Mouse (Mus musculus) neutrophil, adult 59 days (primary cell): ENCODE results near the gene Dmkn. TPM values are rescaled to one million over a fixed set of nuclear protein-coding genes. Genes with fewer than 3 reads are reported as not detected.

Experiments
- total RNA-seq, 2 experiments: library from RNA; stranded (reverse); gene quantifications; 1 replicate in 1 of 2; 2 replicates in 1 of 2; pipeline ENCODE4 v1.2.4; 2023

The Dmkn gene
- 1 to 10 TPM; 1.4 to 3.3 TPM for total RNA-seq

DNA sequence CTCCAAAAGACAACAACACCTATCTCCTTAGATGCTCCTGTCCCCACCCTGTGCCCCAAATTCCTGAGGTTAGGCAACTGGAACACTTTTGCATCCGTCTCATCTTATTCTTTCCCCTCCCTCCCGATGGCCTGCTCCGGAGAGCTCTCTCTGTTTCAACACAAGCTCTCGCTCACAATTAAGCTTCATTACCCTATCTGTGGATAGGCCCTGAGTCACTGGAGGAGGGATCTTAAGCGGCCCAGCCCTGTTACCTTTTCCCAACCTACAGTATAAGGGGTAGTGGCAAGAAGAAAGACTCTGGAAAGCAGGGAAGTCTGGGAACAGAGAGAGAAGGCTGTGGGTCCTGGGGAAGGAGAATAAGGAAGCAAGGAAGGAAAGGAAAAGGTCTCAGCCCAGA, at the start of gene Dmkn:
TSS of gene Dmkn (plus strand) at position 301 of the 400 bp plus-strand sequence.

DNA sequence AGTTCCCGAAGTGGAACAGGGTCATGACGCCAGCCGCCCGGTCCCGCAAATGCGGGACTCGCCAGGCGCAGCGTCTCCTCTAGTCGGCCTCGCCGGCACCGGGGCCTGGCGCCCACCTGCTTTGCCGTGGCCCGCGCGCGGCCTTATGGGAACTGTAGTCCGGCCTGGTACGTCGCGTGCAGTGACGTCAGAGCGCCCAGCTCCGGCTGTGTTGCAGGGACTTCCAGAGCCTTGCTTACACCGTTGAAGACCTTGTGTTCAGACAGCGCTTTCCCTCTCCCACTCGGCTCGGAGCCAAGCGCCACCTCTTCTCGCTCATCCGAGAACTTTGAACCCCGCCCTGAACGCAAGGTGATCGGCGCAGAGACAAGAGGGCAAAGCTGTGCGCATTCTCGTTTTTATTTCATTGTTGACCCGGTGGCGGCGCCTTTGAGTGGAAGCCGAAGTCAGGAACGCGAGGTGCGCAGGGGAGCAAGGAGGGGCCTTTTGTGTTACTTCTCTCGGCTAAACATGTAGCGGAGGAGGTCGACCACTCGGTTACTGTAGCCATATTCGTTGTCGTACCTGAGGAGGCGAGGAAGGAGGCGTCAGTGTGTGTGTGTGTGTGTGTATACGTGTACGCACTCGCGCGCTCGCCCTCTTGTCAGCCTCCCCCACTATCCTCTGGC, 34.0 kb upstream of the Dmkn start, which contains the start of gene Tmem147:
TSS of gene Tmem147 (minus strand) at position 145 of the 668 bp plus-strand sequence.

DNA sequence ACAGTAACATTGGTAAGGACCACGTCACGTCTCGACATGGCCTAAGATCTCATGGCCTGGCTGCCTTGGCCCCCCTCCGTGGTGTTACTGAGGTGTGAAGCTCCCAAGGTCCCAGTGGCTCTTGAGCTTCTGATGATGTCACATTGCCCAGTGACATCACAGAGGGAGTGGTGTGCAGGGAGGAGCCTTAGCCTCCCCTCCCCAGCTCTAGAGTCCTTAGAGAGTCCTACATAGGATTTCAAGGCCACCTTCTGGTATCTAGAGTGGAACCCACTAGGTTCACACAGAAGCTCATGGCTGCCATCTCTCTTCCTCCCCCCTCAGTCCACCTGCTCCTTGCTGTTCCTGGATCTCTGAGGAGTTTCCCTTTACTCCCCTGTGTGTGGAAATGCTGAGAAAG, 19.9 kb upstream of the Dmkn start, which contains the start of gene Gapdhs:
TSS of gene Gapdhs (minus strand) at position 65 of the 400 bp plus-strand sequence.

DNA sequence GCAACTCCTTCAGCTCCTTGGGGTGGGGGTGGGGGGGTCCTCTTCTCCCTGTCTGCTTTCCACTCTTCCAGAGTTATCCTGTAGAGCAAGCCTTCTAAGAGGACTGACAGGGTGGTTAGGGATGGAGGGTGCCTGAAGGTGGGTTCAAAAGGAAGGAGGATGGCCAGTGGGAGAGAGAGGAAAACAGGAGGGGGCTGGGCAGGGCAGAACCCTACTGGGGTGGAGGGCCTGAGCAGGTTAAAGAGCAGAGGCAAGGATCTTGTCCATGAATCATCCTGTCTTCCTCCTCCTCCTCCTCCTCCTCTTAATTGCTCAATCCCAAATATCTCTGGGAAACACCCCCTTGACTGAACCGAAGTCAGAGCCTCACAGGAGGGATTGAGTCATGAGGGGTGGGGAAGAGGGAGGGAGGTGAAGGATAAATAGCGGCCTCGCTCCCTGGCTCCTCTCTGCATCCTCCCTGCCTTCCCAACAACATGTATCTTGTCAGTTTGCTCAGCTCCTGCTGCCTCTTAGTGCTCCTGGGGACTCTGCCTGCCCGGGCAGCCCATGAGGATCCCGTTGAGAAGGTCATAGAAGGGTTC, 12.4 kb upstream of the Dmkn start, which contains the start of gene Sbsn:
TSS of gene Sbsn (plus strand) at position 386 of the 584 bp plus-strand sequence.

DNA sequence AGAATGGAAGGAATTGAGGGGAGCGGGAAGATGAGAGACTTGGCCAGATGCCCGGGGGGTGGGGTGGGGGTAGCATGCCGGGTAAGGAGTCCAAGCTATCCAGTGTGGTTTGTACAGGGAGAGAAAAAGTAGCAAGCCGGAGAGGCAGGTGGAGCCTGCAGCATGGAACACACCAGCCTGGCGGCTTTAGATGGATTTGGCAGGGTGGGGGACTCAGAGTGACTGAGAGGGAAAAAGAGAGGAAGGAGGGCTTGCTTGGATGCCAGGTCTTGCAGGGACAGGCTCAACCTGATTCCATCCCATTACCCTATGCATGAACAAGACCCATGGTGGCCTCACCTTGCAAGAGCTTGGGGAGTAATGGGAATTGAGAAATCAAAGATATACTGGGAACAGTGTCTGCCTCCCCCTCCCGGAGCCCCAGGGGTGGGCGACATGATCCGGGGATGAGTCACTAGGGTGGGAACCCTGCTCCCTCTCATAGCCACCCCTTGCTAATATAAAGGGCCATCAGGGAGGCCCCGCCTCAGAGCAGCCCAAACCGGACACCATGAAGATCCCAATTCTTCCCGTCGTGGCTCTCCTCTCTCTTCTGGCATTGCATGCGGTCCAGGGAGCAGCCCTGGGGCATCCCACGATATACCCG, 23.9 kb downstream of the Dmkn start, which contains the start of gene Krtdap:
TSS of gene Krtdap (plus strand) at position 520 of the 646 bp plus-strand sequence.

DNA sequence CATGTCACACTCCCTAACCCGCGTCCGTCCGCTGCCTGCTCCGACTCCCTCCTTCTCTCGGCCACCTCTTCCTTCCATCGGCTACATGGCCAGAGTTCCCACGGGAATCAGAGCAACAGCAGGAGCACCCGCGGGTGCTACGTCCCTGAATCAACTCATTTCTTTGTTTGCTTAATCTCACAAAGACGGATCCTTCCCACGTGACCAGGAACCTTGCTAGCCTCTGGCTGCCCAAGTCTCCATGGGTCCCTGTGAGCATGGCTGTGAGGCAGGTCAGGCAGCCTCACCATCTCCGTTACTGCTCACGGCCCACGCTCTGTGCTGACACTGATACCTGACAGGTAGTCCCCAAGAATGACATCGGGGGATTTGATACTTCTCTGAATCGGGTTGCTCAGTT, 60.1 kb downstream of the Dmkn start, which contains the start of gene Ffar2:
TSS of gene Ffar2 (minus strand) at position 101 of the 400 bp plus-strand sequence.

Other genes with a start within 250 kb of the Dmkn start
- gene Arhgap33, start 228.7 kb upstream of the Dmkn start, total RNA-seq, result 10 to 100 TPM; 14.2 to 14.6 TPM
- 1 to 10 TPM; 5.1 to 7.4 TPM for gene Hspb6, start 211.6 kb upstream of the Dmkn start, total RNA-seq
- 1 to 10 TPM; 6.0 to 6.3 TPM for gene Proser3, start 211.5 kb upstream of the Dmkn start, total RNA-seq
- gene Lin37, start 203.9 kb upstream of the Dmkn start, total RNA-seq, result 10 to 100 TPM; 30.4 to 32.0 TPM
- gene U2af1l4, start 200.5 kb upstream of the Dmkn start, total RNA-seq, result 10 to 100 TPM; 40.8 to 45.4 TPM
- gene Gm49396, start 200.4 kb upstream of the Dmkn start, total RNA-seq, result 1 to 10 TPM; 3.2 to 6.2 TPM
- gene Psenen, start 200.1 kb upstream of the Dmkn start, total RNA-seq, result 100 to 1,000 TPM; 120 to 121 TPM
- 1 to 10 TPM; 3.7 to 5.5 TPM for gene Igflr1, start 198.3 kb upstream of the Dmkn start, total RNA-seq
- 10 to 100 TPM; 51.3 to 54.4 TPM for gene Kmt2b, start 175.0 kb upstream of the Dmkn start, total RNA-seq
- gene Zbtb32, start 164.8 kb upstream of the Dmkn start, total RNA-seq, result under 1 TPM; 0.20 to 0.22 TPM
- not detected for gene Upk1a, start 150.9 kb upstream of the Dmkn start, total RNA-seq
- gene Cox6b1, start 137.6 kb upstream of the Dmkn start, total RNA-seq, result 100 to 1,000 TPM; 236 to 250 TPM
- gene Etv2, start 127.9 kb upstream of the Dmkn start, total RNA-seq, result not detected
- 10 to 100 TPM; 77.8 to 88.7 TPM for gene Rbm42, start 113.4 kb upstream of the Dmkn start, total RNA-seq
- 10 to 100 TPM; 22.3 to 22.8 TPM for gene Haus5, start 98.8 kb upstream of the Dmkn start, total RNA-seq
- gene Pmis2, start 92.2 kb upstream of the Dmkn start, total RNA-seq, result not detected
- not detected for gene 2200002J24Rik, start 64.8 kb upstream of the Dmkn start, total RNA-seq
- gene Atp4a, start 51.5 kb upstream of the Dmkn start, total RNA-seq, result under 1 TPM; 0.37 to 0.58 TPM
- gene Tmem147, start 34.2 kb upstream of the Dmkn start, total RNA-seq, result 10 to 100 TPM; 26.6 to 35.5 TPM
- not detected for gene Gapdhs, start 20.1 kb upstream of the Dmkn start, total RNA-seq
- 1 to 10 TPM; 1.9 to 3.2 TPM for gene Sbsn, start 12.3 kb upstream of the Dmkn start, total RNA-seq
- gene Krtdap, start 24.1 kb downstream of the Dmkn start, total RNA-seq, result not detected
- gene Ffar2, start 60.0 kb downstream of the Dmkn start, total RNA-seq, result 10 to 100 TPM; 38.5 to 40.3 TPM
- not detected for gene Ffar3, start 92.4 kb downstream of the Dmkn start, total RNA-seq
- not detected for gene Ffar1, start 97.8 kb downstream of the Dmkn start, total RNA-seq
- 1 to 10 TPM; 4.9 to 5.4 TPM for gene Cd22, start 116.6 kb downstream of the Dmkn start, total RNA-seq
- gene Mag, start 151.1 kb downstream of the Dmkn start, total RNA-seq, result 1 to 10 TPM; 1.1 to 1.9 TPM
- 1 to 10 TPM in 1 of 2 experiments, not detected in 1; 2.0 TPM for gene Hamp2, start 160.9 kb downstream of the Dmkn start, total RNA-seq
- not detected for gene Hamp, start 180.3 kb downstream of the Dmkn start, total RNA-seq
- 100 to 1,000 TPM; 125 to 137 TPM for gene Usf2, start 193.0 kb downstream of the Dmkn start, total RNA-seq
- gene Lsr, start 209.7 kb downstream of the Dmkn start, total RNA-seq, result 1 to 10 TPM; 2.4 to 3.4 TPM
- under 1 TPM; 0.49 to 0.62 TPM for gene Fam187b, start 210.0 kb downstream of the Dmkn start, total RNA-seq